Mouse (Mus musculus): ENCODE measurements around the gene Dus3l.

Dus3l gene

GRCm38 (mm10) chr17:56792588-56792987 is 28.0 kb downstream of the Dus3l start:
- DNase-seq: no peak

GRCm38 (mm10) chr17:56793614-56794319 is 29.2 kb downstream of the Dus3l start:
- DNase-seq: no peak

DNA sequence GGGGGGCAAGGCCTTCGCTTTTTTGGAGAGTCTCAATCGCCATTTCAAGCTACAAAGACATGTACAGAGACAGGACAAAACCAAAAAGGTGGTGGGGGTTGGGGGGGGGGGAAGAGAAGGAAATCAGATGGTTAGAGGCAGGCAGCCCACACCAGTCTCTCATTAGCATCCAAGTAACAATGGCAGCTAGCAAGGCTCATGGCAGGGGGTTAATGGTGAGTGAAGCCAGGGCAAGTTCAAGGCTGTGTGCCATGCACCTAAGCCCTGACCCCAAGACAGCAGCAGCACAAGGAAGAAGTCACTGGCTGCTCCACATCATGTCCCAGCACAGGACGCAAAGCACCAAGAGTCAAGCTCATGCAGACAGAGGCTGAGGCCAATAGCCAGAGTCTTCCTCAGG is 34.7 kb downstream of the Dus3l start:
- no peak for DNase-seq

DNA sequence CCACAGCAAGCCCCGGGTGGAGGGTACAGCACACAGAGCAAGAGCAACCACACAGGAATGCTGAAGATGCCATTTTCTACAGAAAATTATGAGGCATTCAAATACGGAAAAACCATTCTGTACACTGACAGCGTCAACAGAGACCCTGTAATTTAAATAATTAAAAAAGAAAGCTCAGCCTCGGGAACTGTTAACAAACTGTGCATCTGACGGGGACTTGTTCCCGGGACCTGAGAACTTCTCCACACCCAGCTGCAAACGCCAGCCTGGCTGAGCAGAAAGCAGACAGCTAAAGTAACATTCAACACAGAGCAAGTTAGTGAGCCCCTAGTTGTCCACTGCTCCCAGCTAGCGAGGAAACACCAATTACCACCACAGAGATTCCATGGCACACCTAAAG is 37.5 kb downstream of the Dus3l start:
- DNase-seq: no peak

GRCm38 (mm10) chr17:56804952-56805351 is 40.4 kb downstream of the Dus3l start:
- no peak for DNase-seq

DNA sequence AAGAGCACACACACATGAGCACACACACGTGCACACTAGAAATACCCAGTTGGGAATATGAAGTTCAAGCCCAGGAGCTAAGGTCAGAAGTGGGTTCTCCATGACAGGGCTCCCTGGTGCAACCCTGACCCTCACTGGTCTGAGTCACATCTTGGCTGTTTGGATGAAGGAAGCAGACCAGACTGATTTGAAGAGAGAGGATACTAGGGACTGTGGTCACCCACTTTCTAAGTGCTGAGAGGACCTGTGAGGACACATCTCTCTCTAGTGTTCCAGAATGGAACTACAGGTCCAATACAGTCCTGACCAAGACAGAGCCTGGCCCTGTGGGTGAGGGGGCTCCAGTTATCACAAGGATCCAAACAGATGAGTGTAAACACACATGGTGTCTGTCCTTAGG is 41.2 kb downstream of the Dus3l start:
- DNase-seq: no peak

GRCm38 (mm10) chr17:56808518-56808917 is 44.0 kb downstream of the Dus3l start:
- peak; percentile 79 for DNase-seq

- peak; percentile 77 for DNase-seq
These were observed 45.7 kb downstream of the Dus3l start for GRCm38 (mm10) chr17:56810245-56810644.

GRCm38 (mm10) chr17:56814316-56815056 is 49.9 kb downstream of the Dus3l start:
- DNase-seq: peak; percentile 44

DNA sequence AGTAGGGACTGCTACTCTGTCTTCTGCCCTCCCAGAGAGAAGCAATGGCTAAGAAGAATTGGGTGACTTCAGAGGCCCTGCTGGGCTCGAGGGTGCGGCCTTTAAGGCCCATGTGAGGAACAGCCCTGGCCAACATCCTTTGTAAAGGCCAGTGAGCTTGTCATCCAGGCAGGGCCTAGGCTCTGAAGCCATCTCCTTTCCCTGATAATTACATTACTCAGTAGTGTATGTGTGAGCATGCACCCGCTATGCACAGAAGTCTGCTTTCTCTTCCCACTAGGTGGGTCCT is 50.4 kb downstream of the Dus3l start:
- no peak for DNase-seq

DNA sequence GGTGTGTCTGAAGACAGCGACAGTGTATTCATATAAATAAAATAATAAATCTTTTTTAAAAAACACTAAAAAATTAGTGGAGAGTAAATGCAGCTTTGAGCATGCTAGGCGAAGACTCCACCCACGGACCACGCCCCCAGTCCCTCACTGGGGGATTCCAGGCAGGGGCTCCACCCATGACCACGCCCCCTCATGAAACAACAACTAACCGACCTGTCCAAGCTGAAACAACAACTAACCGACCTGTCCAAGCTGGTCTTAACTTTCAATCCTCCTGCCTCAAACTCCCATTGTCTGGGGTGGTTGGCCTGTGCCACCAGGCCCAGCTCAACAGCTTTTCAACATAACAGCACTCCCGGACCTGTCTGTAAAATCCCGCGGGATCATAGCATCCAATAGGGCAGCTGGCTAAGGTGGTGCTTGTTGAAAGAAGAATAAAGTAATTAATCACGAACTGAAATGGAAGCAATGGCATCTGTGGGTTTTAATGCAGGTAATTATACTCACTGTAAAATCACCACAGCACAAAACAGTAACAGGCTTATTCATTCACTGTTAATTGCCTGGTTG is 53.6 kb downstream of the Dus3l start:
- peak; percentile 31 for DNase-seq

GRCm38 (mm10) chr17:56819032-56819545 is 54.5 kb downstream of the Dus3l start:
- no peak for DNase-seq
